Mouse (Mus musculus) ES-E14 (cell line): ENCODE results near the gene Lim2. TPM values are rescaled to one million over a fixed set of nuclear protein-coding genes. Genes with fewer than 3 reads are reported as not detected.

ENCODE experiments used
- DNase-seq: peaks from one replicate; pipeline ENCODE4 v3.0.0-alpha.2; 2013; ENCODE audit warnings: low read depth, low spot score
- H3K27ac ChIP-seq: 2 replicates; pipeline ENCODE4 v1.5.1; 2012; ENCODE audit warnings: low read depth, mild to moderate bottlenecking, low read length, moderate library complexity, mixed read lengths; ENCODE audit not compliant: poor library complexity, insufficient read depth, severe bottlenecking
- H3K36me3 ChIP-seq: 2 replicates; pipeline ENCODE4 v1.6.1; 2012; ENCODE audit warnings: mild to moderate bottlenecking, low read length, moderate library complexity, mixed read lengths; ENCODE audit not compliant: control insufficient read depth, poor library complexity, insufficient read depth, severe bottlenecking
- H3K4me1 ChIP-seq, 2 experiments: fragments of 150-350 bp in 1 of 2; sonication (generic) in 1 of 2; 2 replicates each; pipeline ENCODE4 v1.6.1; 2012; ENCODE audit warnings: low read length in 2 of 2, mild to moderate bottlenecking in 1 of 2, mixed read lengths in 1 of 2; ENCODE audit not compliant: control insufficient read depth in 2 of 2, insufficient read depth in 2 of 2, poor library complexity in 1 of 2
- H3K4me3 ChIP-seq, 2 experiments: fragments of 150-350 bp in 1 of 2; sonication (generic) in 1 of 2; 2 replicates each; pipeline ENCODE4 v1.5.1; 2012; ENCODE audit warnings: low read length in 2 of 2, low read depth in 1 of 2, mild to moderate bottlenecking in 1 of 2, mixed read lengths in 1 of 2; ENCODE audit not compliant: insufficient read depth in 1 of 2, poor library complexity in 1 of 2, severe bottlenecking in 1 of 2
- H3K9ac ChIP-seq: 2 replicates; pipeline ENCODE4 v1.6.1; 2012; ENCODE audit warnings: low read depth, mild to moderate bottlenecking, low read length, mixed read lengths; ENCODE audit not compliant: poor library complexity, insufficient read depth, severe bottlenecking
- H3K9me3 ChIP-seq: fragments of 150-350 bp; sonication (generic); 2 replicates; pipeline ENCODE4 v1.6.1; 2012; ENCODE audit warnings: low read depth, mild to moderate bottlenecking, low read length; ENCODE audit not compliant: control insufficient read depth, insufficient read depth
- CHD2 ChIP-seq: IDR thresholded peaks from 2 replicates; pipeline ENCODE4 v1.6.1; 2014; ENCODE audit warnings: mild to moderate bottlenecking, low read depth, low read length, inconsistent platforms
- HCFC1 ChIP-seq: IDR thresholded peaks from 2 replicates; pipeline ENCODE4 v1.6.1; 2012; ENCODE audit warnings: low read length, inconsistent platforms, borderline replicate concordance; ENCODE audit not compliant: insufficient read depth
- MAFK ChIP-seq: IDR thresholded peaks from 2 replicates; pipeline ENCODE4 v1.6.1; 2014; ENCODE audit warnings: mild to moderate bottlenecking, low read depth, low read length, inconsistent platforms; ENCODE audit not compliant: insufficient read depth
- ZC3H11A ChIP-seq: IDR thresholded peaks from 2 replicates; pipeline ENCODE4 v1.6.1; 2012; ENCODE audit warnings: low read depth, mild to moderate bottlenecking, inconsistent platforms, low read length, borderline replicate concordance
- ZNF384 ChIP-seq: IDR thresholded peaks from 2 replicates; pipeline ENCODE4 v1.6.1; 2012; ENCODE audit warnings: low read depth, low read length, inconsistent platforms
- in situ Hi-C, 2 experiments: fragments of 600-800 bp; cut with MboI; formaldehyde crosslinking; loops; one replicate each; pipeline ENCODE4 v1.15.1; 2025; ENCODE audit warnings: low sequenced_read_pairs in 2 of 2, inconsistent platforms in 1 of 2; ENCODE audit not compliant: unreplicated experiment in 2 of 2
- total RNA-seq: library from RNA; depleted of rRNA; stranded (reverse); fragments of 300-350 nt; gene quantifications from 2 replicates; pipeline ENCODE4 v1.2.3, GENCODE M21; 2012; rRNA removed

Gene Lim2
- total RNA-seq, result 0.79 and 1.1 TPM in 2 replicates

DNA sequence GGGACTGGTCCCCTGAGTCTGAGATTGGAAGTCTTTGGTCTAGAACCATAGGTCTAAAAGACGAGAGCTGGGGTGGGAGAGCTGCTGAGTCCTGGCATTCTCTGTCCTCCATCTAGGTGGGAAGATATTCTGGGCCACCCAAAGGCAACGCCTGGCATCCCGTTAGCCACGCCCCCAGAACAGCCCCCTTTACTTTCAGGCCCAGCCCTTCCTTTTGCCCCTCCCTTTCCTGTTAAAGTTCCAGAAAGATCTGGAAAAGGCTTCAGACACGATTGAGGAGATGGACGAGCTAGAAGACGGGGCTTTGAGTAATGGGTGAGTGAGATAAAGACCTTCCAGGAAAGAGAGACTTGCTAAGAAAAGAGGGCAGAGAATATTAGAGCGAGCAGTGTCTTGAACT, at the start of gene Lim2:
Gene Lim2, plus strand, starts transcription at position 265 of the 400 bp plus-strand sequence.
- in situ Hi-C loops, result no loop called here

DNA sequence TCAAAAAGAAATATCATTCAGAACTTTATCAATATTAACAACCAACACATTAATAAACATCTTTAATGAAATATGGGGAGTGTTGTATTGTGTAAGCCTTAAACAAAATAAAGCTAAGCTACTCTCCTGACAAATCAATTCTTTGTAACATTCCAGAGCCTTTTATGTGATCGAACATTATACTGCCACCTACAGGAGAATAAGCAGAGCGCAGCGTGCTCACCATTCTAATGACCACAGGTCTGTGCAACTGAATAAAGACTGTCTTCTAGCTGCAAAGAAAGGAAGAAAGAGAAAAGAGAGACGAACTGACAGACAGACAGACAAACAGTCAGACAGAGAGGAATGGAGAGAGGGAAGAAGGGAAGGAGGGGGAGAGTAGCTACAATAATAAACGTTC, 49.2 kb upstream of the Lim2 start:
- no peak overlapping the region for H3K4me3 ChIP-seq
- H3K27ac ChIP-seq, result no peak overlapping the region
- TF ChIP-seq ZC3H11A, result no peak
- no peak for TF ChIP-seq MAFK
- no peak for TF ChIP-seq HCFC1
- TF ChIP-seq ZNF384, result peak; percentile 27; the same call in 1 of the 2 replicates
- TF ChIP-seq CHD2, result no peak
- H3K4me1 ChIP-seq, result no peaks in the 10 kb centered on the region
- H3K9ac ChIP-seq, result no peak overlapping the region
- H3K9me3 ChIP-seq, result no peaks in the 10 kb centered on the region
- DNase-seq, result peak; percentile 62
- in situ Hi-C loops, result no loop called here
- H3K36me3 ChIP-seq, result no peaks in the 10 kb centered on the region

More for the DNA sequence above, at the start of gene Lim2:
- no peak within 1 kb of the TSS for H3K9ac ChIP-seq
- TF ChIP-seq MAFK (no peak), CHD2 (no peak), ZNF384 (no peak), ZC3H11A (no peak), HCFC1 (no peak)
- peaks cover 2 to 6% of the 10 kb centered on the region in 2 experiments; a peak in 3 of 4 replicates for H3K4me1 ChIP-seq
- H3K36me3 ChIP-seq, result no peaks in the 10 kb centered on the region
- no peak for DNase-seq
- H3K4me3 ChIP-seq, result no peak within 1 kb of the TSS
- no peak within 1 kb of the TSS for H3K27ac ChIP-seq
- no peaks in the 10 kb centered on the region for H3K9me3 ChIP-seq

DNA sequence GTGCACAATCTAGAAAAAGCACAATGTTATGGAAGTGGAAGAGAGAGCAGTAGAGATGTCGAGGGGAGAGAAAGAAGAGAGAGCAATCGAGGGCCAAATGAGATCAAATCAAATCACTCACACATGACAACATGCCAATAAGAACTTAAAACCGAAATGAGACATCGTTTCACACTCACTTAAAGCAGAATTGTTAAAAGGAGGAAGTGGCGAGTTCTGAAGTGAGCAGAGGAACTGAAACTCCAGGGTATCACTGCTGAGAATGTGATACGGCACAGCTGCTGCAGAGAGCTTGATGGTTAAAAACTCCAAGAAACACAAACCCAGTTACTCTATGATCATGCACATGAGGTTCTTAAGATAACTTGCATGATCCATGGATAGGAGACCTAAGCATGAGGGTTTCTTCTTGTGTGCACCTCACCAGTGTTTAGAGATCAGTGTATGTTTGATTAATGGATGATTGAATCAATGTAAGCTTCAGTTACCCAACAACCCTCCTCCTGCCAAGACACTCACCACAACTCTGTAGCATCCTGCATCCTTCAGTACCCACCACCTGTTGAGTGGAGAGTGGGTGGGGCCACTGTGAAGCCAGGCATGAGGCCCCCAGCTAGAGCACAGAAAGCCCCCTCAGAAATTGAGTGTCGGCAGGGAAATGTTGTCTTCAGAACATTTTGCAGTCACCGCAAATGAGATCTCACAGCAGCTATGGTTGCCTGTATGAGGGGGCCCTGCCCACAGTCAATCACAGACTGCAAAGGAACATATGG, 34.9 kb upstream of the Lim2 start:
- in situ Hi-C loops, result no loop called here
- H3K9me3 ChIP-seq, result no peaks in the 10 kb centered on the region

DNA sequence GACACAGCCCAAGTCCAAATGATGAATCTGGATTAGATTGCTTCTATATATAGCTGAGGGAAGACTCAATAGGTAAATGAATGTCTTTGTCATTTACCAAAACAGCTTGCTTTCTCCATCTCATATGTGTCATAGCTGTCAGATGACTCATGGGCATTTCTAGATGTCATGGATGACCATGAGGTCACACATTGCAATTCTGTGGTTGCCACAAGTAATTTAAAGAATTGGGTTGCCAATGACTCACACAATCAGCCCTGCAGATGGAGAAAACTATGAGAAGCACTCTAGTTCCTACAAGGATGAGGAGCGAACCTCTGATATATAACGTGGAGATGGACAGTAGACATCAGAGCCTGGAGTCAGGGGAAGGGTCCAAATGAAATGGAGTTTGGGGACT, 28.0 kb upstream of the Lim2 start:
- Histone ChIP-seq H3K9ac (no peak overlapping the region), H3K4me3 (no peak overlapping the region), H3K9me3 (no peaks in the 10 kb centered on the region), H3K4me1 (no peaks in the 10 kb centered on the region), H3K36me3 (no peaks in the 10 kb centered on the region), H3K27ac (no peak overlapping the region)
- in situ Hi-C loops, result no loop called here
- no peak for DNase-seq
- TF ChIP-seq ZC3H11A, result no peak
- TF ChIP-seq MAFK, result no peak
- no peak for TF ChIP-seq ZNF384
- TF ChIP-seq CHD2, result no peak
- TF ChIP-seq HCFC1, result no peak

More for the DNA sequence above, 34.9 kb upstream of the Lim2 start:
- Histone ChIP-seq H3K4me3 (no peak overlapping the region), H3K4me1 (no peaks in the 10 kb centered on the region), H3K27ac (no peak overlapping the region), H3K9ac (no peak overlapping the region), H3K36me3 (no peaks in the 10 kb centered on the region)
- DNase-seq, result no peak
- TF ChIP-seq HCFC1 (no peak), ZC3H11A (no peak), ZNF384 (no peak), MAFK (no peak), CHD2 (no peak)
